Mouse (Mus musculus): Measurements from ENCODE around the gene Rhot1. TPM values are rescaled to one million over a fixed set of nuclear protein-coding genes. Genes with fewer than 3 reads are reported as not detected.
A peak's percentile ranks its signal among the peaks of the same experiment; 100 is the strongest.

Gene Rhot1
- polyA plus RNA-seq, 1 experiment: 18.1 TPM

GRCm38 (mm10) chr11:80287150-80287549 is 78.3 kb downstream of the Rhot1 start:
- DNase-seq (ENCODE audit: low read depth): no peak

- DNase-seq (ENCODE audit: low read depth): no peak
These were observed 81.1 kb downstream of the Rhot1 start for GRCm38 (mm10) chr11:80289701-80290445.

- DNase-seq (ENCODE audit: low read depth): no peak
These were observed 82.2 kb downstream of the Rhot1 start for GRCm38 (mm10) chr11:80291004-80291403.

- no peak for DNase-seq (ENCODE audit: low read depth)
These were observed 83.6 kb downstream of the Rhot1 start for GRCm38 (mm10) chr11:80292463-80292862.

- peak; percentile 33 for DNase-seq (ENCODE audit: low read depth)
These were observed 86.2 kb downstream of the Rhot1 start for GRCm38 (mm10) chr11:80295066-80295465.

GRCm38 (mm10) chr11:80295785-80296184 is 87.0 kb downstream of the Rhot1 start:
- DNase-seq (ENCODE audit: low read depth): no peak

- no peak for DNase-seq (ENCODE audit: low read depth)
These were observed 90.9 kb downstream of the Rhot1 start for GRCm38 (mm10) chr11:80299513-80300235.

GRCm38 (mm10) chr11:80300551-80301315 is 91.9 kb downstream of the Rhot1 start, which contains the start of gene Rhbdl3:
Gene Rhbdl3, plus strand, starts transcription at chr11:80300912.
- no peak for DNase-seq (ENCODE audit: low read depth)

- DNase-seq (ENCODE audit: low read depth): no peak
These were observed 92.7 kb downstream of the Rhot1 start for GRCm38 (mm10) chr11:80301316-80302045.

GRCm38 (mm10) chr11:80302046-80302390 is 93.2 kb downstream of the Rhot1 start:
- DNase-seq (ENCODE audit: low read depth): no peak

GRCm38 (mm10) chr11:80302536-80302935 is 93.7 kb downstream of the Rhot1 start:
- peak; percentile 33 for DNase-seq (ENCODE audit: low read depth)

- no peak for DNase-seq (ENCODE audit: low read depth)
These were observed 94.9 kb downstream of the Rhot1 start for GRCm38 (mm10) chr11:80303746-80304145.

GRCm38 (mm10) chr11:80304846-80305245 is 96.0 kb downstream of the Rhot1 start:
- DNase-seq (ENCODE audit: low read depth): no peak

- DNase-seq (ENCODE audit: low read depth): no peak
These were observed 99.7 kb downstream of the Rhot1 start for GRCm38 (mm10) chr11:80308537-80308936.

- DNase-seq (ENCODE audit: low read depth): no peak
These were observed 102.5 kb downstream of the Rhot1 start for GRCm38 (mm10) chr11:80311271-80311670.

GRCm38 (mm10) chr11:80312049-80312448 is 103.2 kb downstream of the Rhot1 start:
- DNase-seq (ENCODE audit: low read depth): no peak

- no peak for DNase-seq (ENCODE audit: low read depth)
These were observed 103.7 kb downstream of the Rhot1 start for GRCm38 (mm10) chr11:80312565-80312964.

- no peak for DNase-seq (ENCODE audit: low read depth)
These were observed 104.6 kb downstream of the Rhot1 start for GRCm38 (mm10) chr11:80313462-80313861.

- DNase-seq (ENCODE audit: low read depth): no peak
These were observed 105.1 kb downstream of the Rhot1 start for GRCm38 (mm10) chr11:80313944-80314343.

- no peak for DNase-seq (ENCODE audit: low read depth)
These were observed 107.2 kb downstream of the Rhot1 start for GRCm38 (mm10) chr11:80315743-80316639.

Measured in gonadal fat pad, adult 2 months (tissue).